Mouse (Mus musculus) frontal cortex, adult (tissue): ENCODE results near the gene Tspan15.

Source experiments
- ATAC-seq: cut with Nextera tagmentation; 2 replicates; pipeline ENCODE4 v1.9.2; 2017; ENCODE audit warnings: mild to moderate bottlenecking, moderate library complexity, mixed read lengths; ENCODE audit not compliant: low TSS enrichment

Tspan15 gene

DNA sequence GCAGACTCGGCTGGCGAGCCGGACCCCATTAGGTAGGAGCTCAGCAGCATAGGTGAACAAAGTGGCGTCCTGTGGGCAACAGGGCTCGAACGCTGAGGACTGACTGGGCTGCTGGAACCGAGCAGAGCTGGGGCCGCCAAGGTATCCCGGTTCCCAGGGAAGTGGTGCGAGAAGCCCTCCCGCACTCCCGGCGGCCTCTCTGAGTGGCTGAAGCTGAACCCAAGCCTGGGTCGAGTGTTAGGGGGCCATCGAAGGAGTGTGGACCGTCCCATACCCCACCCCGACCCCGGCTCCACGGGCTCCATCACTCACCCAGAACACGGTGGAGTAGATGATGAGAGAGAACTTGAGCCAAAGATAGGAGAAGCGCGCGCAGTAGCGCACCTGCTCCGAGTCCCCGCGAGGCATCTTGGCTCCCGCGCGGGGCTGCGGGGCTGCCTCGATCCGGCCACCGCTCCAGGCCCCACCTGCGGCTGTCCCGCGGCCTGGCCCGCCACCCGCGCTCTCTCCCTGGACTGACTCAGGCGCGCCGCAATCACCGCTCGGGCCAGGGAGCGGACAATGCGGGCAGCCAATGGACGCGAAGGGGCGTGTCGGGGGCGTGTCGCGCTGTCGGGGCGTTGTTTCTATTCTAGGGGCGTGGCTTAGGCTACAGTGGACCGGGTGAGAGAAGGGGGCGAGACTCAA, at the start of gene Tspan15:
Gene Tspan15 (minus strand): TSS at position 544 of the 687 bp plus-strand sequence.
- ATAC-seq, result peak; percentile 93

DNA sequence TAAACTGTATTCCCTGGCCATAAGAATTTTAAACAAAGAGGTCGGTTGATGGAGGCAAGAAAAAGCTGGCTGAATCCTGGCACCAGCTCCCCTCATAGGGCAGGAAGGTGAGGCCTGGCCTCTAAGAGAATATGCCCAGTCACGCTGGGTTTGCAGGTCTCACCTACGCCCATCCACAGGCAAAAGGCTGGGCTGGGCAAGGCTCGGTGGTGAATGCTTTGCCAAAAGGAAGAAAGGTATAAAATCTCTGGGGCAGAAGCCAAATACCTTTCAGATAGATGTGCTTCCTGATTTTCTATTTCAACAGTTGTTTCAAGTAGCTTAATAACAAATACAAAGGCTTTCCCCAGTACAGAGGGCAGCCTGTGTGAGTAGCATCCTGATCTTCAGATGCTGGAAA, 48.6 kb upstream of the Tspan15 start:
- ATAC-seq, result no peak

GRCm38 (mm10) chr10:62279066-62279465, 48.0 kb upstream of the Tspan15 start:
- no peak for ATAC-seq

DNA sequence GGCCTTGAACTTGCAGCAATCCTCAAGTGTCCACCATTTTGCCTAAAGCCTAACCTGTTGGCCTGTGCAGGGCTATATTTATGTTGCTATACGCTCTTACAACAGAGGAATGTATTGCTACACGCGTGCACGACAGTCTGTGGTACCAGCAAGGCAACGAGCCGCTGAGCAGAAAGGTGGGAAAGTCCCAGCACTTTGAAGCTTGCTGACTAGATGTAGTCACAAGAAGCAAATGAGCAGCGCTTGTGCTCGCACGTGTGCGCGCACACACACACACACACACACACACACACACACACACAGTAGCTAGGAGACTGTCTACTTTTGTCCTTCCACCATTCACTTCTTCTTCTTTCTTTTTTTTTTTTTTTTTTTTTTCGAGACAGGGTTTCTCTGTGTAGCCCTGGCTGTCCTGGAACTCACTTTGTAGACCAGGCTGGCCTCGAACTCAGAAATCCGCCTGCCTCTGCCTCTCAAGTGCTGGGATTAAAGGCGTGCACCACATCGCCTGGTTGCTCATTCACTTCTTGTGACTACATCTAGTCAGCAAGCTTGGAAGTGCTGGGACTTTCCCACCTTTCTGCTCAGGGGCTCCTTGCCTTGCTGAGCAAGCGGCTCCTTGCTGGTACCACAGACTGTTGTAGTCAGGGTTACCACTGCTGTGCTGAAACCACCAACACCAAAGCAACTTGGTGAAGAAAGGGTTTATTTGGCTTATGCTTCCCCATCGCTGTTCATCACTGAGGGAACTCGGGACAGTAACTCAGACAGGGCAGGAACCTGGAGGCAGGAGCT, 46.6 kb upstream of the Tspan15 start:
- ATAC-seq, result no peak

- ATAC-seq, result peak; percentile 60; the same call in 1 of the 2 replicates
These were observed 44.2 kb upstream of the Tspan15 start for GRCm38 (mm10) chr10:62275235-62275634.

GRCm38 (mm10) chr10:62269278-62269677, 38.2 kb upstream of the Tspan15 start:
- ATAC-seq, result no peak

GRCm38 (mm10) chr10:62264299-62264698, 33.2 kb upstream of the Tspan15 start:
- no peak for ATAC-seq

- peak; percentile 83 for ATAC-seq
These were observed 30.2 kb upstream of the Tspan15 start for GRCm38 (mm10) chr10:62261115-62261886.

GRCm38 (mm10) chr10:62258298-62258697, 27.2 kb upstream of the Tspan15 start:
- no peak for ATAC-seq

DNA sequence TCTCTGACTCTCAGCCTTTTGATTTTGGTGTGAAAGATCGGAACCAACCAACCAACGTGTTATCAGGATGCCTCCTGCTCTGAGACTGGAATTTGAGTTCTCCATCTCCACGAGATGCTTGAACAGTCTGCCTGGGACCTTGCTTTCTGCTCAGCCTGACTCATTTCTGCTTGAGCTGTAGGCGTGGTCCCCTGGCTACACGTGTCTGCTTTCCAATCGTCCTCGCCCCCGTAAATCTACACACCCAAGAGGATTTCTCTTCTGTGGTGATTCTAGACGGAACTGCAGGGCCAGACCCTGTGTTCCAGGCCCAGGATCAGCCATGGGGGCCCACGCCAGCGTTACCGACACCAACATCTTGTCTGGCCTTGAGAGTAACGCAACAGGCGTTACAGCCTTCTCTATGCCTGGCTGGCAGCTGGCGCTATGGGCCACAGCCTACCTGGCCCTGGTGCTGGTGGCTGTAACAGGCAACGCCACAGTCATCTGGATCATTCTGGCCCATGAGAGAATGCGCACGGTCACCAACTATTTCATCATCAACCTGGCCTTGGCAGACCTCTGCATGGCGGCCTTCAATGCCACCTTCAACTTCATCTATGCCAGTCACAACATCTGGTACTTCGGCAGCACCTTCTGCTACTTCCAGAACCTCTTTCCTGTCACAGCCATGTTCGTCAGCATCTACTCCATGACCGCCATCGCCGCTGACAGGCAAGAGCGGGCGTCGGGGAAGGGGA, 21.6 kb upstream of the Tspan15 start:
- peak; percentile 70 for ATAC-seq

DNA sequence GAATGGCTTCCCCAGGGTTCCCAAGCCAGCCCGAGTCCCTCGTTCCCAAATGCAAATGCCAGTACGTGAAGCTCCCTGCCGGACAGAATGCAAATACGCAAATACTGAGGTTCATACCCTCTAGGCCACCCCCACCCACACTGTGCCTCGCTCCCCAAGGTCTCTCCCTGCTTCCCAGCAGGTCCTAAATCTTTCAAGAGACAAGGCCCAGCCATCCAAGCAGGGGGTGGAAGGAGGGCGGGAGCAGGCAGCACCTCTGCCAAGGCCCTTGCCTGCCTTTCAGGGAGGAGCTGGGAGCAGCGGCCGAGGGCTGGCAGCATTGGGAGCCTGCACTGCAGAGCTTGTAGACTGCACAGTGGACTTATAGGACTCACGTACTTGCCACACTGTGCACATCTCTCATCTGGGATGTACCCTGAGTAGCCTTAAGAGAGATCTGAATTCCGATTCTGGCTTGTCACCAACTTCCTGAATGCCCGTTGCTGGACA, 21.0 kb upstream of the Tspan15 start, which contains the start of gene Tacr2:
Gene Tacr2 (plus strand): TSS at position 439 of the 489 bp plus-strand sequence.
- ATAC-seq, result no peak; the same call in 1 of the 2 replicates

- no peak for ATAC-seq
These were observed 16.8 kb upstream of the Tspan15 start for GRCm38 (mm10) chr10:62247815-62248214.

- ATAC-seq, result no peak
These were observed 16.1 kb upstream of the Tspan15 start for GRCm38 (mm10) chr10:62247156-62247555.

DNA sequence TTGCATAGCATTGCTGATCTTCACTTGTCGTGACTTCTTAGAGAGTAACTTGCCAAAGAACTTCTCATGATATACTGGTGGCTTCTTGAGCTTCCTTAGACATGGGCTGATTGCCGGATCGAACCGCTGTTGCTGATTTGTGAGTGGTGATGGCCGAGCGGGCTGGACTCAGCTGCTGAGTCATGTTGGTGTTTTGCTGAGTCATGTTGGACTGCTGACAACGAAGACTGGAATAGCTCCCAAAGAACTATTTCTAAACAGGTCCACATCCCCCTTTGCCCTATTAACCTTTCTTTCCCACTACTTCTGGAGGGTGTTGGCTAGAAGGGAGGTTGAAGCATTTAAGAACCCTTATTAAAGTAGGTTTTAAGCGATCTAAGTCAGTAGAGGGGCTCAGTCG, 13.0 kb upstream of the Tspan15 start:
- ATAC-seq, result no peak

GRCm38 (mm10) chr10:62242896-62243295, 11.8 kb upstream of the Tspan15 start:
- ATAC-seq, result peak; percentile 60; the same call in 1 of the 2 replicates

DNA sequence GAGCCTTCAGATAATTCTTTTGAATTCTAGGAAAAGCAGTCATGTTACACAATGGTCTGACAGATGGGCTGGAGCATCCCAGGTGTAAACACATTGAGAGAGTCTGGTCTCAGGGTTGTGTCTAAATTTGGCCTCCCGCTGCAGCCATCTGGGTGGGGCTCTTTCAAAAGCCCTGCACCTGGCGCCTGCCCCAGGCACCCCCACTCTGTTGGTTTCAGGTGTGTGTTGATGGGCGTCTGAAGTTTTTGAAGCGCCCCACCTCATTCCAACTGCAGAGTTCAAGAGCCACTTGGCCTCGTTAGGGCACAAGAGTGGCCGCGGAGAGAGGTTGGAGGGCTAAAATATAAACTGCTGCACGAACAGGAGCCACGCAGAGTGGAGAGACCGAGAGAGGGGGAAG, 11.3 kb upstream of the Tspan15 start:
- ATAC-seq, result no peak

- ATAC-seq, result no peak
These were observed 8.2 kb upstream of the Tspan15 start for GRCm38 (mm10) chr10:62239270-62239669.

- ATAC-seq, result peak; percentile 58; the same call in 1 of the 2 replicates
These were observed 7.6 kb upstream of the Tspan15 start for GRCm38 (mm10) chr10:62238688-62239087.

- no peak for ATAC-seq
These were observed 6.2 kb upstream of the Tspan15 start for GRCm38 (mm10) chr10:62237205-62237604.

DNA sequence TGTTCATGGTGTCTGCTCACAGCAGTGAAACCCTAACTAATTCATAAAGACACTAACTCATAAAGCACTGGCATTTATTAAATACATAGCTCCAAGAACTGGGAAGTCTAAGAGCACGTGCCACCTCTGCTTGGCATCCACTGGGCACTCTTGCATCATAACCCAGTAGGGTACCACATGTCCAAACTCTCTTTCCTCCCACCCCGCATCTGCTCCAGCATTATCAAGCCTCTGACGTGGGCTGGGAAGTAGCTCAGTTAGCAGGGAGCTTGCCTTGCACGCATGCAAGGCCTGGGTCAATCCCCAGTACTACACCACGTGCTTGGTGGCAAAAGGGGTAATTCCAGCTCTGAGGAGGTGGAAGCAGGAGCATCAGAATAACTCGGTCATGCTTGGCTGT, 5.1 kb upstream of the Tspan15 start:
- ATAC-seq, result peak; percentile 78

GRCm38 (mm10) chr10:62231811-62232210, 760 bp upstream of the Tspan15 start:
- ATAC-seq, result no peak
